Mouse (Mus musculus): Measurements from ENCODE around the gene Zdhhc13.

The Zdhhc13 gene

GRCm38 (mm10) chr7:48842353-48842752, 53.5 kb downstream of the Zdhhc13 start:
- no peak for DNase-seq (ENCODE audit: low spot score)

GRCm38 (mm10) chr7:48843541-48843940, 54.7 kb downstream of the Zdhhc13 start:
- no peak for DNase-seq (ENCODE audit: low spot score)

DNA sequence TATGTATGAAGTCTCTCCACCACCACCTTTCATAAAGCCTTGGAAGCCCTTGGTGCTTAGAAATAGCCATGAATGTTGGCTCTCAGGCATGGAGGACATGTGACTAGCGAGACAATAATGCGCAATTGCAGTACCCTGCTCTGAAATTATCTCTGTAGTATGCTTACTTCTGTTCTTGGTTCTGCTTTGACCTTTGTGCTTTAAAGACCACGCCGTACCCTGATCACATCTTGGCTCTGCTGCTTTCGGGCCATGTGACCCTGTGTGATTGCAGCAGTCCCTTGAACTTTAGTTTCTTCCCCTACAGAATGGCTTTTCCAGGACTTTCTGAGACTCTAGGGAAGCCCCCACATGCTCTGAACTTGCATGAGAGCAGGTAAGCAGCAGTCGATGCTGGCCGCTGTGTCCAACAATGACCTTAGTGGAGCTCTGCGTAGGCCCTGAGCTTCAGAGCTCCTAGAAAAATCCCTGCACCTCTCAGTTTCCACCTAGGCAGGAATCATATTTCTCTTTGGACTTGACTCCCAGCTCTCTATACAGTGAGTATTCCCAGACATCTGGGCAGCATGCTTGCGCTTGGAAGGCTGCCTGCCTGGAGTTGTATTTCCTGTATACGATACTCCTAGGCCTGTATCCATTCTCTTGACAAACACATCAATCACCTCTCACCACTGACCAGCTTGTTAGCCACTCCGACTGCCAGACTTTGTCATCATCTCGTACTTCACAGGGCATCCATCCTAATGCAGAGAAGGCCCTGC, 56.6 kb downstream of the Zdhhc13 start:
- DNase-seq (ENCODE audit: low spot score) = no peak

GRCm38 (mm10) chr7:48846755-48847154, 58.0 kb downstream of the Zdhhc13 start:
- no peak for DNase-seq (ENCODE audit: low spot score)

GRCm38 (mm10) chr7:48847820-48848650, 59.2 kb downstream of the Zdhhc13 start, which contains the start of gene Csrp3:
Gene Csrp3, minus strand, starts transcription at chr7:48848033.
- no peak for DNase-seq (ENCODE audit: low spot score)

- no peak for DNase-seq (ENCODE audit: low spot score)
Observed at GRCm38 (mm10) chr7:48851529-48852104, 62.8 kb downstream of the Zdhhc13 start.

DNA sequence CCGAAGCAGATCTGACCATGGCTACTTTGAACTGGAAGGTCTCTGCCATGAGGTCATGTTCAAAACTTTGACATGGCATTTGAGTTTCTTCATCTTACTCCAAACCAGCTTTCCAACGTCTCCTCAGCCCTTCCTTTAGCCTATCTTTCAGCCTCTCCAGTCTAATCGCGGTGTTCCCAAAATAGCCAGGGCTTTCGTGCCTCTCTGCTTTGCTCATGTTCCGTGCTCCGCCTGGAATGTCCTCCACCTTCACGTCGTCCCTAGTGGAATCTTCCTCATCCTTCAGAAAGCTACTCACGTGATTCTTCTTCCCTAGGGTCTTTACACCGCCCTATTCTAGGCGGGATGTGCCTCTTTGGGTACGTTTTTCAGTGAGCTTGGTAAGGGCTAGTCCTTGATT, 64.7 kb downstream of the Zdhhc13 start:
- no peak for DNase-seq (ENCODE audit: low spot score)

DNA sequence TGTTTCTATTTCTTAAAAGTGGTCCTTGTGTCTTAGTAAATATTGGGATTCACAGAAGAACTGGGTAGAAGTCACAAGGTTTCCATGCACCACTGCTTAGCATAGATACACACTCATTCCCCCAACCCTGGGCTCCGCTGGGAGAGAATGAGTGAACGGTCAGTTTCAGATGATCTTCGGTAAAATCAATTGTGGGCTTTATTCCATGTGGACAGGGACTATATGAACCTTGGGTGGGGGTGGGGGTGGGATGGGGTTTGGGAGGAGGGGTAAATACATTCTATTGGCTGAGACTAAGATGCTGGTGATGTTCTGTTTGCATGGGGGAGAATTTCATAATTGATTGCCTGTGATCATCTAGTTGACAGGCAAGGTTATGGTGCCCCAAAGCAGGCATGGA, 66.7 kb downstream of the Zdhhc13 start:
- no peak for DNase-seq (ENCODE audit: low spot score)

DNA sequence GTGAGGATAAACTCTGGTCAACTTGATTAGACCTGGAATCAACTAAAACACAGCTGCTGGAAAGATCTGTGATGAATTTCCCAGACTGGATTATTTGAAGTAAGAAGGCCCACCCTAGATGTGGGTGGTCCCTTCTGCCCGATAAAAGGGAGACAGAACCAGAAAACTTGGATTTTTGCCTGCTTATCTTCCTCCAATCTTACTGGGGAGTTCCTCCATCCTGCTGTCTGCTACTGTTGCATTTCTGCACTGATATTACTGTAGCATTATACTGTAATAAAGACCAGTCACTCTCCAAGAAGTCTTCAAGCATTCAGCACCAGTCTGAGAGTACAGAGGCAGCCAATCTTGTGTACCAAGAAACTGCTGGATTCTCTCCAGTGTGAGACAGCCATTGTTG, 69.5 kb downstream of the Zdhhc13 start:
- no peak for DNase-seq (ENCODE audit: low spot score)

DNA sequence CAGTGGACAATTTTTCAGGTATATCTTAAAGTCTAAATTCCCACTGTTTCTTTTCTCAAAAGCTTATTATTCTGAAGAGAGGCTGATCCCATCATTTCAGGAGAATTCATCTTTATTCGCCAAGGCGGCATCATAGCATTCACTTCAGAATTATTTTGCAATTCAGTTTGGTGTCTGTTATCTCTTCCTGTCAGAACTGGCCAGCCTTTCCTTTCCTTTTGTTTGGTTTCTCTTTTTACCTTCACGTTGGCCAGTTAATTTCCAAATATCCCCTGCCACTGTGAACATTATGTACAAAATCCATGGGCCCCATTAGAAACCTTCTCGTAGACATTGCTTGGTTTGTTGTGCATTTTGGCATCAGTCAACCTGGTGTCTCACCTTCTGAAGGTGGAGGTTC, 70.6 kb downstream of the Zdhhc13 start:
- DNase-seq (ENCODE audit: low spot score) = no peak

DNA sequence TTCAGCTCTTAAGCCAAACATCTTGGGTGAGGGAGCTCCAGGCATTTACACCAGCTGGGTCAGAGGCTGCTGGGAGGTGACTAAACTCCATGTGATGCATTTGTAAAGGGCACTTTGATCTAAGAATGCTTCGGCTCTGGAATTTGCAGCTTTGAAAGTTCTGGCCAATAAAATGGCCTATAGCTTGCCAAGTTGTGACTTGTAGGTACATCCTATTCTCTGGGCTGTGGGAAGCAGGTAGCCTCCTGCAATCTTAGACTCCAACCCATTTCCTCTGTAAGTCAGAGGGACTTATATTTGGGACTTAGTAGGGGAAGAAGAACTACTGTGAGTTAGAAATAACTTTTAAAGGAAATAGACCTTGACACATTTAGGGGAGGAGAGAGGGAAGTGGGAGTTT, 72.1 kb downstream of the Zdhhc13 start:
- no peak for DNase-seq (ENCODE audit: low spot score)

DNA sequence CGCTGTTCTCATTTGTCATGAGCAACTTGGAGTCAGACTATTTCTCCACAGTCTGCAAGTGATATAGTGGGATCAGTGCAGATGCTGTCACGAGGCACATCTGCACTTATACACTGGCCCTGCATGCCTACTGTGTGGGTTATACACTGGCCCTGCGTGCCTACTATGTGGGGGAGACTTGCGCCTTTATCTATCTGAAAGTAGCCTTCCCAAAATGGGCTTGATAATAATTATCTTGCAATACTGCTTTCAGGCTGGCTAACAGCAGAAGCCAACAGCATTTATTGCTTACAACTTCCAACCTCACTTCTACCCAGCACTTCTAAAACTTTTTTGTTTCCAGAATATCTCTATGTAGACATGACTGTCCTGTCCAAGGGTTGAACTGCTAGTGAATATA, 73.0 kb downstream of the Zdhhc13 start:
- DNase-seq (ENCODE audit: low spot score) = no peak

DNA sequence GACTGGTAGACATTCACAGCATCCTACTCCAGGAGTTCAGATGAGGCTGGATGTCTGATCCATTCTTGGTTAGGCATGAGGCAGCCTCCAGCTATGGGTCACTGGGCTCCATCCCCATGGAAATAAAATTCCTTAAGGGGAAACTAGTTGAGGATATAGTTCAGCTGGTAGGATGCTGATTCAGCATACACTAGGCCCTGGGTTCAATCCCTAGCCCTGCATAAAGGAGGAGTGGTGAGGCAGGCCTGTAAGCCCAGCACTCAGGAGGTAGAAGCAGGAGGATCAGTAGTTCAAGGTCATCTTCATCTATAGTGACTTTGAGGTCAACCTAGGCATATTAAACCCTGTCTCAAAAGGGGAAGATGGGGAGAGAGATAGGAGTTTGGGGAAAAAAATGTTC, 75.4 kb downstream of the Zdhhc13 start:
- no peak for DNase-seq (ENCODE audit: low spot score)

DNA sequence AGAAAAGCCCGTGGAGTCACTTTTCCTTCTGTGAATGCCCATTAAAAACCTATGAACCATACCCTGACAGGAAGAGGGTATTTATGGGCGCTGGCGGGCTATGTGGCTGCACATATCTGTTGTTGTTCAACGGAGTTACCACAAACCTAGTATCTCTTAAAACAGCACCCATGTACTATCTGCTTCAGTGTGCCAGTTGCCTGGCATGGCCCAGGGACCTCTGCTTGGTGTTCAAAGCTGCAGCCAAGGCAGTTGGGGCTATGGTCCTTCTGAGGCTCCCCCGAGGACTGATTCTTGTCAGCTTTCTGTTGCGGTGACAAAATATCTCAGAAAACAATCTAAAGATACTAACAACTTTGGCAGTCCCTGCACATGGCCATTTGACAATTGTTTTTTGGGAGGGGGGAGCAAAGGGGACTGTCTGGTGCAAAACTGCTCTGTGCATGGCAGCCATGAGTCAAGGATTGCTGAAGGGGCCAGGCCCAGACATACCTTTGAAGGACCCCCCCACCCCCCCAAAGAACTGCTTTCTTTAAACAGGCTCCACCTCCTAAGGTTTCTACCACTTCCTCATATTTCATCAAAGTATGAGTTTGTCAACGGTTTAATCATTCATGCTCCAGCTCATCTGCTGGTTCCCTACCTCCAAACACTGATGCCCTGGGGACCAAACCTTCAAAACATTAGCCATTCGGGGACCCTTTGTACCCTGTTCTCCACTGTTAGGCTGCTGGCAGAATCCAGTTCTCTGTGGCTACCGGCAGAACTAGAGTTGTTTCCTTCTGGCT, 76.1 kb downstream of the Zdhhc13 start:
- DNase-seq (ENCODE audit: low spot score) = no peak

GRCm38 (mm10) chr7:48867576-48867975, 78.8 kb downstream of the Zdhhc13 start:
- DNase-seq (ENCODE audit: low spot score) = no peak

DNA sequence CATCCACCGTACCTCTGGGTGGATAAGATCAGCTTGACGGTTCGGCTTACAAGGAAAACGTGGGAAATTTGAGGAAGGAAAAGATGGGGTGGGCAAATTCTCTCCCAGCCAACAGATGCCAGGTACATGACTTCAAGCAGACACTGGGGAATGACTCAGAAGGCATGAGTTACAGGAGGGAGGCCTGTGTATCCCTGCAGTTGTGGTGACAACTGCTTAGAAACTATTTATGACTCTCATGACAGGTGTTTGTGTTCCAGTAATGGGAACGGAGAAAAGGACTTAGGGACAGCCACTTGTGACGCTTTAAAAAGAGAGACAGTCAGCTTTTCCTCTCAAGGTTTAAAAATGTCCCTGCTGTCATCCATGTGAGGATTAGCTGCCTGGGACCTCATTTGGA, 81.3 kb downstream of the Zdhhc13 start:
- no peak for DNase-seq (ENCODE audit: low spot score)

DNA sequence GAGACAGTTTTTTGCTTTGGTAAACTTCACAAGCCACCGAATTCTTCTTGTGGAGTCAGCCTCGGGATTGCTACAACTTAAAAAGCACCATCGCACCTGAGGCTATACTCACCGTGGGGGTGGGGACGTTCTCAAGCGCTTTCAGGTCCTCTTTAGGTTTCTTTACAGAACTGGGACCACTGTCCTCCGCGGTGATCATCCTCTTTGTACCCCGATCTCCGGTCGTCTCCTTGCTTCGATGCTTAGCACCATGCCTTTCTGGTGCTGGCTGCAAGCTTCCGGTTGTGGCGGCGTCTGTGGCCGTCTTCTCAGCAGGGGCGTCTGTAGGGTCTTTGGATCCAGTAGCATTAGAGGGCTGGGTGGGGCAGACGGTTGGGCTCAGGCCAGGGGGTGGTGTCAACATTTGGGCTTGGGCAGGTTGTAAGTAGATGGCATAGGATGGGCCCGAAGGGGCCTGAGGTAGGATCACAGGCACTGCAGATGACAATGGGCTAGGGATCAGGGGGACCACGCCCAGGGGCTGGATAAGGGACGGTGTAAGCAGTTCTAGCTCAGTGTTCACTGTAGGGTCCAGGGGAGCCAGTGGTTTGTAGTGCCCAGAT, 81.9 kb downstream of the Zdhhc13 start:
- DNase-seq (ENCODE audit: low spot score) = no peak

DNA sequence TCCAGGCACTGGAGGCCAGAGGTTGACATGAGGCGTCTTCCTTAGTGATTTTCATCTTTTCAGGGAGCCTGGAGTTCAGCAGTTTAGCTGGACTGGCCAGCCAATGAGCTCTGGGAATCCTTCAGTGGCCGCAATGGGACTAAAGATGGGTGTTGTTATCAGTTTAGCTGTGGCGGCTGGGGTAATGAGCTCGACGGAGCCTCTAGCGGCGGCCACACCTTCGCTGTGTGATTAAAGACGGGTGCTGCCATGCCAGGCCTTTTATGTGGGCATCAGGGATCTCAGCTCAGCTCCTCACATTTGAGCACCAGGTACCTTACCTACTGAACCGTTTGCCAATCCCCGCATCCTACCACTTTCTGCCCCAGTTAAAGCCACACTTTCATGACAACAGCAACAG, 82.5 kb downstream of the Zdhhc13 start:
- no peak for DNase-seq (ENCODE audit: low spot score)

DNA sequence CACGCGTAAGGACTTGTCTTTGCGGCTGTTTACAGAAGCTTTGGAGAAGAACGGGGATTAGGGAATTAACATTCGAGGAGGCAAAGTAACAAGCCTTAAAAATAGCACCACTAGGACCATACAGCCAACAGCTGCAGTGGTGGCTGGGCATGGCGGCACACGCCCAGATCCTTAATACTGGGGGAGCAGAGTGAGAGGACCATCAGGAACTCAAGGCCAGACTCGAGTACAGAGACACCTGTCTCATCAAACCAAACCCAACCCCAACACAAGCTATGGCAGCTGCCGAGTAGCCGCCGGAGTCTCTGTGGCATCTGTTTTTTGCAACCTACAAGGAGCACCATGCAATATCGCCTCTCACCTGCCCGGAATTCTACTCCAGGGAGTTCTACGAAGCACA, 86.3 kb downstream of the Zdhhc13 start:
- no peak for DNase-seq (ENCODE audit: low spot score)

- peak; percentile 76 for DNase-seq (ENCODE audit: low spot score)
Observed at GRCm38 (mm10) chr7:48876526-48876925, 87.7 kb downstream of the Zdhhc13 start.

All from layer of hippocampus, adult 11-12 months (tissue).